Mouse (Mus musculus): Measurements from ENCODE around the gene Slc25a45. TPM values are rescaled to one million over a fixed set of nuclear protein-coding genes. Genes with fewer than 3 reads are reported as not detected.
A peak's percentile ranks its signal among the peaks of the same experiment; 100 is the strongest.

The Slc25a45 gene
- polyA plus RNA-seq (2014; fragmentation: Nextera tagmentation; extraction: Ambion mirVana), result 2.8 and 3.0 TPM in 2 replicates

- Histone ChIP-seq H3K4me1 (ENCODE audit: control insufficient read depth, insufficient read depth, low read length) (peaks cover 10% of the 10 kb centered on the region; the same call in 1 of the 2 replicates), H3K27me3 (replicated peaks; ENCODE audit: control insufficient read depth, insufficient read depth, low read length) (no peaks in the 10 kb centered on the region), H3K4me3 (ENCODE audit: low read depth, low read length) (no peak within 1 kb of the TSS), H3K36me3 (ENCODE audit: control insufficient read depth, insufficient read depth, low read length) (no peaks in the 10 kb centered on the region), H3K9ac (ENCODE audit: low read depth, low read length) (no peak within 1 kb of the TSS), H3K27ac (replicated peaks; ENCODE audit: low read depth, low read length) (peak within 1 kb of the TSS; percentile 52), H3K4me2 (ENCODE audit: low read depth, low read length) (peak within 1 kb of the TSS; percentile 8; the same call in 1 of the 2 replicates), H3K9me3 (ENCODE audit: control insufficient read depth, low read length) (no peaks in the 10 kb centered on the region)
- WGBS, result 43% methylated on average over 15 of the region's 15 CpGs
- peak; percentile 59 for ATAC-seq (ENCODE audit: low read depth)
- peak; percentile 80 for DNase-seq (ENCODE audit: low spot score)
These were observed at the start of gene Slc25a45 for GRCm38 (mm10) chr19:5877618-5878361. TSS of gene Slc25a45 (plus strand) at chr19:5877808.

GRCm38 (mm10) chr19:5828155-5828554, 49.5 kb upstream of the Slc25a45 start:
- Histone ChIP-seq H3K36me3 (ENCODE audit: control insufficient read depth, insufficient read depth, low read length) (0 out of 2 replicates have a peak, but pooled peaks cover 3% of the 10 kb centered on the region), H3K9me3 (ENCODE audit: control insufficient read depth, low read length) (no peaks in the 10 kb centered on the region), H3K4me3 (ENCODE audit: low read depth, low read length) (no peak overlapping the region), H3K27ac (replicated peaks; ENCODE audit: low read depth, low read length) (no peak overlapping the region), H3K9ac (ENCODE audit: low read depth, low read length) (no peak overlapping the region), H3K4me2 (ENCODE audit: low read depth, low read length) (no peak overlapping the region), H3K4me1 (ENCODE audit: control insufficient read depth, insufficient read depth, low read length) (peaks cover 21% of the 10 kb centered on the region), H3K27me3 (replicated peaks; ENCODE audit: control insufficient read depth, insufficient read depth, low read length) (no peaks in the 10 kb centered on the region)
- DNase-seq (ENCODE audit: low spot score) (no peak), ATAC-seq (ENCODE audit: low read depth) (no peak)
- WGBS, result 73% methylated on average over 3 of the region's 3 CpGs

GRCm38 (mm10) chr19:5828905-5829304, 48.7 kb upstream of the Slc25a45 start:
- Histone ChIP-seq H3K4me2 (ENCODE audit: low read depth, low read length) (no peak overlapping the region), H3K4me3 (ENCODE audit: low read depth, low read length) (no peak overlapping the region), H3K27ac (replicated peaks; ENCODE audit: low read depth, low read length) (no peak overlapping the region), H3K9ac (ENCODE audit: low read depth, low read length) (no peak overlapping the region), H3K27me3 (replicated peaks; ENCODE audit: control insufficient read depth, insufficient read depth, low read length) (no peaks in the 10 kb centered on the region), H3K36me3 (ENCODE audit: control insufficient read depth, insufficient read depth, low read length) (0 out of 2 replicates have a peak, but pooled peaks cover 3% of the 10 kb centered on the region), H3K4me1 (ENCODE audit: control insufficient read depth, insufficient read depth, low read length) (peaks cover 14% of the 10 kb centered on the region), H3K9me3 (ENCODE audit: control insufficient read depth, low read length) (no peaks in the 10 kb centered on the region)
- ATAC-seq (ENCODE audit: low read depth), result no peak
- 85% methylated on average over 7 of the region's 7 CpGs for WGBS
- no peak for DNase-seq (ENCODE audit: low spot score)

DNA sequence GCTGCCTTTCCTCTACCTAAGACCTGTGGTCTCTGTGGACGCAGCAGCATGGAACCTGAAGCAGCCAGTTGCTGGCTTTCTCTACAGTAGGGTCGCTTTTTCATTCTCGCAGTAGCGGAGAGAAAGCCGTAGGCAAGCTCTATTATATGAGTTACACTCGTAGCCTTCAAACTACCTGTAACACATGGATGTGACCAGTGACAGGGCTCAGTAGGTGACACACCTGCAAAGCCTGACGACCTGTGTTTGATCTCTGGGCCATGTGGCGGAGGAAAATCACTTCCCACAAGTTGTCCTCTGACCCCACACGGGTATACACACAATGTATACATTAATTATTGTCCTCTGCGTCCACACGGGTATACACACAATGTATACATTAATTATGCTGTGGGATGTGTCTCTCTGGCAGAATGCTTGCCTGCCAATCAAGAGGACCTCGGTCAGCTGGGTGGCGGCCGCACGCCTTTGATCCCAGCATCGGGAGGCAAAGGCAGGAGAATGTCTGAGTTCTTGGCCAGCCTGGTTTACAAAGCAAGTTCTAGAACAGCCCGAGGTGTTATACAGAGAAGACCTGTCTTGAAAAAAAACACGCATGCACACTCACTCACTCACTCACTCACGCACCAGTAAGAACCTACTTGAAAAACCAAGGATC, 47.5 kb upstream of the Slc25a45 start:
- Histone ChIP-seq H3K27me3 (replicated peaks; ENCODE audit: control insufficient read depth, insufficient read depth, low read length) (no peaks in the 10 kb centered on the region), H3K27ac (replicated peaks; ENCODE audit: low read depth, low read length) (no peak overlapping the region), H3K4me2 (ENCODE audit: low read depth, low read length) (no peak overlapping the region), H3K9ac (ENCODE audit: low read depth, low read length) (no peak overlapping the region), H3K4me3 (ENCODE audit: low read depth, low read length) (no peak overlapping the region), H3K4me1 (ENCODE audit: control insufficient read depth, insufficient read depth, low read length) (peaks cover 3% of the 10 kb centered on the region; the same call in 1 of the 2 replicates), H3K36me3 (ENCODE audit: control insufficient read depth, insufficient read depth, low read length) (0 out of 2 replicates have a peak, but pooled peaks cover 3% of the 10 kb centered on the region), H3K9me3 (ENCODE audit: control insufficient read depth, low read length) (no peaks in the 10 kb centered on the region)
- WGBS, result 78% methylated on average over 19 of the region's 19 CpGs
- no peak for DNase-seq (ENCODE audit: low spot score)
- ATAC-seq (ENCODE audit: low read depth), result no peak

DNA sequence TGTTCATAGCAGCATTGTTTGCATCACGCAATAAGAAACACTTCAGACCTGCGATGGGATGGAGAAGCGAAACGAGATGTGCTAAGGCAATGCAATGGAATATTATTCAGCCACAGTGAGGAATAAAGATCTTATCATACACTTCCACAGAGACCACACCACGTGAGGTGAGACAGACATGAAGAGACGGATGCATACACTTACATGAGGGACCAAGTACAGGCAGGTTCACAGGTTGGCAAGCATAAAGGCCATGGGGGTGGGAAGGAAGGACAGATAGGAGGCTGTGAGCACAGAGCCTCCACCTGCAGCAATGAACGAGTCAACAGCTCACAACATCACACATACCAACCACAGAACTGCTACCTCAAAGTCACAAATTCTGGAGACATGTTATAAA, 46.8 kb upstream of the Slc25a45 start:
- no peak overlapping the region for H3K4me3 ChIP-seq (ENCODE audit: low read depth, low read length)
- DNase-seq (ENCODE audit: low spot score) (no peak), ATAC-seq (ENCODE audit: low read depth) (no peak)
- H3K36me3 ChIP-seq (ENCODE audit: control insufficient read depth, insufficient read depth, low read length), result 0 out of 2 replicates have a peak, but pooled peaks cover 3% of the 10 kb centered on the region
- no peaks in the 10 kb centered on the region for H3K9me3 ChIP-seq (ENCODE audit: control insufficient read depth, low read length)
- H3K4me1 ChIP-seq (ENCODE audit: control insufficient read depth, insufficient read depth, low read length), result no peaks in the 10 kb centered on the region
- no peak overlapping the region for H3K27ac ChIP-seq (replicated peaks; ENCODE audit: low read depth, low read length)
- no peak overlapping the region for H3K4me2 ChIP-seq (ENCODE audit: low read depth, low read length)
- H3K27me3 ChIP-seq (replicated peaks; ENCODE audit: control insufficient read depth, insufficient read depth, low read length), result no peaks in the 10 kb centered on the region
- WGBS, result 81% methylated on average over 7 of the region's 7 CpGs
- H3K9ac ChIP-seq (ENCODE audit: low read depth, low read length), result no peak overlapping the region

GRCm38 (mm10) chr19:5831224-5831957, 46.2 kb upstream of the Slc25a45 start:
- H3K9ac ChIP-seq (ENCODE audit: low read depth, low read length), result no peak overlapping the region
- WGBS, result 81% methylated on average over 11 of the region's 11 CpGs

GRCm38 (mm10) chr19:5831958-5832320, 45.7 kb upstream of the Slc25a45 start:
- no peak for DNase-seq (ENCODE audit: low spot score)
- ATAC-seq (ENCODE audit: low read depth), result no peak
- no peaks in the 10 kb centered on the region for H3K36me3 ChIP-seq (ENCODE audit: control insufficient read depth, insufficient read depth, low read length)
- no peaks in the 10 kb centered on the region for H3K27me3 ChIP-seq (replicated peaks; ENCODE audit: control insufficient read depth, insufficient read depth, low read length)
- no peaks in the 10 kb centered on the region for H3K9me3 ChIP-seq (ENCODE audit: control insufficient read depth, low read length)
- 86% methylated on average over 4 of the region's 4 CpGs for WGBS
- no peak overlapping the region for H3K4me3 ChIP-seq (ENCODE audit: low read depth, low read length)
- no peak overlapping the region for H3K4me2 ChIP-seq (ENCODE audit: low read depth, low read length)
- no peak overlapping the region for H3K9ac ChIP-seq (ENCODE audit: low read depth, low read length)
- no peak overlapping the region for H3K27ac ChIP-seq (replicated peaks; ENCODE audit: low read depth, low read length)
- no peaks in the 10 kb centered on the region for H3K4me1 ChIP-seq (ENCODE audit: control insufficient read depth, insufficient read depth, low read length)

More at GRCm38 (mm10) chr19:5831224-5831957, 46.2 kb upstream of the Slc25a45 start:
- Histone ChIP-seq H3K36me3 (ENCODE audit: control insufficient read depth, insufficient read depth, low read length) (0 out of 2 replicates have a peak, but pooled peaks cover 2% of the 10 kb centered on the region), H3K4me1 (ENCODE audit: control insufficient read depth, insufficient read depth, low read length) (no peaks in the 10 kb centered on the region), H3K27me3 (replicated peaks; ENCODE audit: control insufficient read depth, insufficient read depth, low read length) (no peaks in the 10 kb centered on the region), H3K4me2 (ENCODE audit: low read depth, low read length) (no peak overlapping the region), H3K27ac (replicated peaks; ENCODE audit: low read depth, low read length) (no peak overlapping the region), H3K4me3 (ENCODE audit: low read depth, low read length) (no peak overlapping the region), H3K9me3 (ENCODE audit: control insufficient read depth, low read length) (no peaks in the 10 kb centered on the region)
- DNase-seq (ENCODE audit: low spot score) (no peak), ATAC-seq (ENCODE audit: low read depth) (no peak)

- Histone ChIP-seq H3K9ac (ENCODE audit: low read depth, low read length) (no peak overlapping the region; the same call in 1 of the 2 replicates), H3K4me2 (ENCODE audit: low read depth, low read length) (no peak overlapping the region), H3K27me3 (replicated peaks; ENCODE audit: control insufficient read depth, insufficient read depth, low read length) (no peaks in the 10 kb centered on the region), H3K36me3 (ENCODE audit: control insufficient read depth, insufficient read depth, low read length) (no peaks in the 10 kb centered on the region), H3K9me3 (ENCODE audit: control insufficient read depth, low read length) (no peaks in the 10 kb centered on the region), H3K4me3 (ENCODE audit: low read depth, low read length) (no peak overlapping the region), H3K4me1 (ENCODE audit: control insufficient read depth, insufficient read depth, low read length) (no peaks in the 10 kb centered on the region), H3K27ac (replicated peaks; ENCODE audit: low read depth, low read length) (no peak overlapping the region)
- ATAC-seq (ENCODE audit: low read depth), result no peak
- WGBS, result 62% methylated on average over 6 of the region's 6 CpGs
- no peak for DNase-seq (ENCODE audit: low spot score)
These were observed 45.3 kb upstream of the Slc25a45 start for GRCm38 (mm10) chr19:5832326-5832725.

Data from embryonic facial prominence, embryonic 14.5 days (tissue).